Mouse (Mus musculus) embryonic facial prominence, embryonic 14.5 days (tissue): ENCODE measurements at regions not wholly inside any gene's neighbourhood (a gene's known extent, or its start where the extent isn't known, plus 50 kb on each side); places are given as distances from the start of the nearest gene placed in this dataset.

ENCODE experiments used
- ATAC-seq: fragments of 200-750 bp; cut with Nextera tagmentation; 2 replicates; pipeline ENCODE4 v1.8.0; 2017; ENCODE audit warnings: low read depth, moderate number of reproducible peaks, moderate TSS enrichment
- DNase-seq: peaks from one replicate; pipeline ENCODE4 v3.0.0-alpha.2; 2015; ENCODE audit warnings: low spot score
- H3K27ac ChIP-seq: fragments of 300-500 bp; sonication (generic); replicated peaks from 2 replicates; pipeline ENCODE4 v1.5.1; 2014; ENCODE audit warnings: low read depth, mild to moderate bottlenecking, low read length, moderate library complexity
- H3K27me3 ChIP-seq: fragments of 300-500 bp; sonication (generic); replicated peaks from 2 replicates; pipeline ENCODE4 v1.6.1; 2014; ENCODE audit warnings: low read length; ENCODE audit not compliant: control insufficient read depth, insufficient read depth
- H3K36me3 ChIP-seq: fragments of 300-500 bp; sonication (generic); 2 replicates; pipeline ENCODE4 v1.6.1; 2014; ENCODE audit warnings: low read length, mixed read lengths; ENCODE audit not compliant: control insufficient read depth, insufficient read depth
- H3K4me1 ChIP-seq: fragments of 300-500 bp; sonication (generic); 2 replicates; pipeline ENCODE4 v1.6.1; 2014; ENCODE audit warnings: antibody characterized with exemption, low read length; ENCODE audit not compliant: control insufficient read depth, insufficient read depth
- H3K4me2 ChIP-seq: fragments of 300-500 bp; sonication (generic); 2 replicates; pipeline ENCODE4 v1.6.1; 2014; ENCODE audit warnings: low read depth, mild to moderate bottlenecking, low read length, moderate library complexity, mixed read lengths
- H3K4me3 ChIP-seq: fragments of 300-500 bp; sonication (generic); 2 replicates; pipeline ENCODE4 v1.5.1; 2014; ENCODE audit warnings: low read depth, mild to moderate bottlenecking, low read length
- H3K9ac ChIP-seq: fragments of 300-500 bp; sonication (generic); 2 replicates; pipeline ENCODE4 v1.6.1; 2014; ENCODE audit warnings: low read depth, mild to moderate bottlenecking, low read length, moderate library complexity, mixed read lengths
- H3K9me3 ChIP-seq: fragments of 300-500 bp; sonication (generic); 2 replicates; pipeline ENCODE4 v1.6.1; 2016; ENCODE audit warnings: low read length; ENCODE audit not compliant: control insufficient read depth
- WGBS: fragments of 180-500 bp; shearing (Covaris S2); extraction: QIAGEN DNeasy Blood & Tissue Kit; methylation state at CpG from one replicate; pipeline ENCODE4 v1.1.7; 2014; 5-methylcytosine and 5-hydroxymethylcytosine counted together

GRCm38 (mm10) chr14:79898240-79898639 lies 85.6 kb upstream of the Olfm4 start:
- Histone ChIP-seq H3K27ac (no peak overlapping the region), H3K36me3 (no peaks in the 10 kb centered on the region), H3K4me2 (no peak overlapping the region), H3K9me3 (no peaks in the 10 kb centered on the region), H3K4me1 (peaks cover 9% of the 10 kb centered on the region; the same call in 1 of the 2 replicates), H3K9ac (no peak overlapping the region), H3K27me3 (no peaks in the 10 kb centered on the region), H3K4me3 (no peak overlapping the region)
- DNase-seq (peak; percentile 62), ATAC-seq (peak; percentile 60; the same call in 1 of the 2 replicates)
- WGBS: 14% methylated on average over 5 of the region's 5 CpGs

DNA sequence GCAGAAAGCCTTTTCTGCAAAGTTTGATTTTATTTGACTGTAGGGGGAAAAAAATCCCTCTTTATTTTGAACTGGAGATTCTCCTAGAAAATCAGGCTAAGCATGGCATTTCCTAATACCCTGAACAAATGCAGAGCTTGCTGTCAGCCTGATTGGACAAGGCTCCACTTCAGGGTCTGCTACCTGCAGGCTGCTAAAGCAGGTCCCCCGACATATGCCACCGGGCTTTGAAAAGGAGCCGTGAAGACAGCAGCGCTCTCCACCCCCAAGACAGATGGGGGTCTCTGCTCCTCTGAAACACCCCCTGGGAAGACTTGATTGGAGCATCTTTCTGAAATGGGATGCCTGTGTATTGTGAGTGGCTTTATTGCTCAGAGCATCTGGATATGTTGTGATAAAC lies 90.6 kb upstream of the Olfm4 start:
- no peak overlapping the region for H3K27ac ChIP-seq
- WGBS: 68% methylated on average over 4 of the region's 4 CpGs
- ATAC-seq (no peak), DNase-seq (no peak)
- H3K4me3 ChIP-seq: no peak overlapping the region
- H3K4me2 ChIP-seq: no peak overlapping the region
- H3K9me3 ChIP-seq: no peaks in the 10 kb centered on the region
- H3K4me1 ChIP-seq: peaks cover 13% of the 10 kb centered on the region
- no peak overlapping the region for H3K9ac ChIP-seq
- no peaks in the 10 kb centered on the region for H3K27me3 ChIP-seq
- no peaks in the 10 kb centered on the region for H3K36me3 ChIP-seq

- peaks cover 7% of the 10 kb centered on the region; the same call in 1 of the 2 replicates for H3K4me1 ChIP-seq
- H3K4me3 ChIP-seq: no peak overlapping the region
- H3K27me3 ChIP-seq: no peaks in the 10 kb centered on the region
- no peak overlapping the region for H3K27ac ChIP-seq
- H3K4me2 ChIP-seq: no peak overlapping the region
- DNase-seq (peak; percentile 41), ATAC-seq (no peak)
- no peak overlapping the region for H3K9ac ChIP-seq
- H3K36me3 ChIP-seq: no peaks in the 10 kb centered on the region
- WGBS: 58% methylated on average over 2 of the region's 2 CpGs
- no peaks in the 10 kb centered on the region for H3K9me3 ChIP-seq
These were observed 93.2 kb upstream of the Olfm4 start for GRCm38 (mm10) chr14:79890682-79891081.

- no peak overlapping the region for H3K4me2 ChIP-seq
- no peaks in the 10 kb centered on the region for H3K27me3 ChIP-seq
- 82% methylated on average over 4 of the region's 4 CpGs for WGBS
- no peaks in the 10 kb centered on the region for H3K36me3 ChIP-seq
- ATAC-seq (no peak), DNase-seq (no peak)
- H3K4me3 ChIP-seq: no peak overlapping the region
- H3K9ac ChIP-seq: no peak overlapping the region
- no peak overlapping the region for H3K27ac ChIP-seq
- H3K4me1 ChIP-seq: peaks cover 7% of the 10 kb centered on the region; the same call in 1 of the 2 replicates
- H3K9me3 ChIP-seq: no peaks in the 10 kb centered on the region
These were observed 93.6 kb upstream of the Olfm4 start for GRCm38 (mm10) chr14:79890280-79890679.

- H3K36me3 ChIP-seq: no peaks in the 10 kb centered on the region
- peak; percentile 56 for DNase-seq
- ATAC-seq: peak; percentile 48; the same call in 1 of the 2 replicates
- H3K27ac ChIP-seq: no peak overlapping the region
- H3K9me3 ChIP-seq: no peaks in the 10 kb centered on the region
- H3K4me1 ChIP-seq: no peaks in the 10 kb centered on the region
- H3K4me3 ChIP-seq: no peak overlapping the region
- H3K4me2 ChIP-seq: no peak overlapping the region
- no peaks in the 10 kb centered on the region for H3K27me3 ChIP-seq
- no peak overlapping the region for H3K9ac ChIP-seq
- 61% methylated on average over 7 of the region's 7 CpGs for whole genome bisulfite sequencing
These were observed 100.4 kb upstream of the Olfm4 start for GRCm38 (mm10) chr14:79883487-79883886.

DNA sequence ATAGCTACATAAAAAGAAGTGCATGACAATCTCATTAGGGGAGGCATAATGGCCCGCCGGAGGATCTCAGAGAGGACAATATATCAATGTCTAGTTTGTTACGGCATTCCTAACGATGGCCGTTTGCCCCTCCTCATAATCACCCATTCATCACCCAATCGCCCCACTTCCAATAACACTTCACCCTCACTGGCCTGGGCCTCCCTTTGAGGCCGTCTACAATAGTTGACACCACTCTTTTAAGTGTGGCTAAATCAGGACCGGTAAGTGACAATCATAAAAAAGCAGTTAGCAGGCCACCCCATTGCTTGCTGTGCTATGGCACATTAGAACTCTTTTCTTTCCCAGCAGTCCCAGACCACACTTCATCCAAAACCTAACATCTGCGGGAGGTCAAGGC lies 102.2 kb upstream of the Olfm4 start:
- Histone ChIP-seq H3K4me2 (no peak overlapping the region), H3K36me3 (no peaks in the 10 kb centered on the region), H3K4me1 (no peaks in the 10 kb centered on the region), H3K9me3 (no peaks in the 10 kb centered on the region), H3K9ac (no peak overlapping the region), H3K27me3 (no peaks in the 10 kb centered on the region), H3K4me3 (no peak overlapping the region), H3K27ac (no peak overlapping the region)
- DNase-seq (no peak), ATAC-seq (no peak)
- WGBS: 69% methylated on average over 9 of the region's 9 CpGs

DNA sequence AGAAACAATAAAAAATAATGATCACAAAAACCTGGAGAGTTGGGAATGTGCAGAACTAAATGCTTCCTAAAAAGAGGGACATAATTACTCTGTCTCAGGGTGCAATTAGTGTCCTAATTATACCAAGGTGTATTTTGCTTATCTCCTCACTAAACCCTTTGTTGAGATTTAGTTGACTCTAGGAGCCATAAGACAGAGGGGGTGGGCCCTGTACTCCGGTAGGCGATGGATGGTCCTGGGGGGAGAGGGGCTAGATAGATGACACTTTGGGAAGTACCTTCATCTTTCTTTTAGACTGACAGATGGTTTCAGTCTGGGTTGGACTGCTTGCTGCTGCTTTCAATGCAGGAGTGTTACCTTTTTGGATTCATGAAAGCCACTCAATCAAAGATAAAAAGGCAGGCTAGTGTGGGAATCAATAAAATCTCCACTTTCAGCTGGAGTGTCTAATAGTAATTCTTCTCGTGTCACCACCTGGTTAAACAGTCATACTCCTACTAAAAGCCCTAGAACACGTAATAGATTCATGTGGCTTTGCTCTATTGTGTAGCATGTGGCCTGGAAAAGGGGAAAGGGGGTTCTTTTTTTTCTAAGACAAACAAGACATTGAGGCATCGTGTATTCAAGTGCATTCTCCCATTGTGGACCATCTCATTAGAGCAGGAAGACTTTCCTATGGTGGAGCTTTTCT lies 103.7 kb upstream of the Olfm4 start:
- no peak overlapping the region for H3K4me2 ChIP-seq
- 51% methylated on average over 5 of the region's 5 CpGs for WGBS
- H3K36me3 ChIP-seq: no peaks in the 10 kb centered on the region
- no peaks in the 10 kb centered on the region for H3K9me3 ChIP-seq
- no peaks in the 10 kb centered on the region for H3K4me1 ChIP-seq
- no peak overlapping the region for H3K27ac ChIP-seq
- H3K27me3 ChIP-seq: no peaks in the 10 kb centered on the region
- no peak overlapping the region for H3K4me3 ChIP-seq
- no peak overlapping the region for H3K9ac ChIP-seq
- ATAC-seq (no peak), DNase-seq (no peak)

- Histone ChIP-seq H3K9ac (no peak overlapping the region), H3K36me3 (no peaks in the 10 kb centered on the region), H3K27me3 (no peaks in the 10 kb centered on the region), H3K4me3 (no peak overlapping the region), H3K4me2 (no peak overlapping the region), H3K9me3 (no peaks in the 10 kb centered on the region), H3K4me1 (no peaks in the 10 kb centered on the region), H3K27ac (no peak overlapping the region)
- DNase-seq (no peak), ATAC-seq (no peak)
- 75% methylated on average over 11 of the region's 11 CpGs for WGBS
These were observed 104.4 kb upstream of the Olfm4 start for GRCm38 (mm10) chr14:79879333-79880035.
